Mouse (Mus musculus): Measurements from ENCODE around the gene Gpr12. TPM values are rescaled to one million over a fixed set of nuclear protein-coding genes. Genes with fewer than 3 reads are reported as not detected.

Gene Gpr12
- total and polyA plus RNA-seq, 2 experiments from 2014 or later = not detected

DNA sequence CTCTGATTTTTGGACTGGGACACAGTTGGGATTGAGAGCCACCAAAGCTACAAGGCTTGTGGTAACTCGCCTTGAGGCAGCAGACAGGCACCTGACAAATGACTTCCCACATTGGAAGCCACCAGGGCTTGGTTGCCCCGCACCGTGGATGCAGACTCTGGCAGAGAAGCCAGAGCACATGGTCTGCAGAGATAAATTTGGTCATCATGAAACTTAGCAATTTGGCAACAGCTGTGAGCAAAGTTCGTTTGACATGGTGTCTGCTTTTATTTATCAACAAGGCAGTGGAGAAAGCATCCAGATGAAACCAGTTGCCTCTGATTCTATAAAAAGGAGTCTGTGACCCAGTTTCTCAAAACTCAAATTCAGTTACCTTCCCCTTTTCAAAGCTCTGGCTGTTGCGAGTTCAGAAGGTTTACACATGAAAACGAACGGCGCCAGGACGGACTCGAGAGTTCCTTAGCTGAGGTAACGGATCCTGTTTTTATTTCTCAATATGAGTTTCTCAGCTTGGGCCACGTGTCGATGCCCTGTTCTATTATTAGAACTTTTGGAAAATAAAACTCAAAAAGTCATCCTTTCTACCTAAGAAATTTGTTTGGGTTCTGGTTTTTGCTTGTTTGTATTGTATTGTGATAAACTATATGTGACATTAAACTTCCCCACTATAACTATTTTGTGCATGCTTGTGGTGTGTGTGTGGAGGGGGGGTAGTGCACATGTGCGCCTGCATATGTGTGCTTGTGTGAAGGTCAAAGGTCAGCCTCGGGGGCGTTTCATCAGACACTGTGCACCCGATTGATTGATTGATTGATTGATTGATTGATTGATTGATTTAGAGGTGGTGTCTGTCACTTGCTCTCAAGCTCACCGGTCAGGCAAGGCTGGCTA is 11.8 kb upstream of the Gpr12 start:
- Histone ChIP-seq H3K36me3 (replicated peaks; ENCODE audit: control insufficient read depth, insufficient read depth, low read length) (no peaks in the 10 kb centered on the region), H3K27me3 (ENCODE audit: control insufficient read depth, insufficient read depth, low read length) (no peaks in the 10 kb centered on the region), H3K4me1 (ENCODE audit: control insufficient read depth, insufficient read depth) (no peaks in the 10 kb centered on the region), H3K9me3 (replicated peaks; ENCODE audit: control insufficient read depth, low read length) (no peaks in the 10 kb centered on the region; the same call in 1 of the 2 replicates), H3K4me3 (ENCODE audit: low read depth, low read length) (no peak overlapping the region), H3K4me2 (ENCODE audit: low read depth, low read length) (no peak overlapping the region), H3K27ac (ENCODE audit: low read depth) (no peak overlapping the region), H3K9ac (replicated peaks; ENCODE audit: low read depth, low read length) (no peak overlapping the region)
- ATAC-seq (ENCODE audit: insufficient read depth, low read depth) (no peak), DNase-seq (ENCODE audit: low spot score) (no peak)
- WGBS = 66% methylated on average over 18 of the region's 18 CpGs
- TF ChIP-seq CTCF (IDR thresholded peaks at IDR 0.05; ENCODE audit: low read depth) (no peak), EP300 (IDR thresholded peaks at IDR 0.05; ENCODE audit: low read depth) (no peak)

DNA sequence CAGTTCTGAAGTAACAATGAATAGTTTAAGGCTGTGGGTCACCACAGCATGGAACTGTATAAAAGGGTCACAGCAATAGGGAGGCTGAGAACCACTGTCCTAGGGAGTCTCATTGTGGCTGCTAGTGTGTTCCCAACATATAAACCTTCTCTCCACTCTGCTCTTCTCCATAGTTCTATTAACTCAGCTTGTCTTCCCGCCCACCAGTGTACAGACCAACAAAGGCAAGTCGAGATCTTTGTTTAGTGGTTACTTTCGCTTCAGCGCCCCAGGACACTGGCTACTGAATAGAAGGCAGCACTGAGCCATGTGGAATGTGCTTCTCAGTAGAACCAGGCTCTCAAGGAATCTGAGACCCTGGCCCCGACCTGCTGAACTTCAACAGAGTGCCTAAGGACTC is 7.5 kb upstream of the Gpr12 start:
- ATAC-seq (ENCODE audit: insufficient read depth, low read depth) = no peak
- Histone ChIP-seq H3K9ac (replicated peaks; ENCODE audit: low read depth, low read length) (no peak overlapping the region), H3K36me3 (replicated peaks; ENCODE audit: control insufficient read depth, insufficient read depth, low read length) (no peaks in the 10 kb centered on the region), H3K4me3 (ENCODE audit: low read depth, low read length) (no peak overlapping the region), H3K27ac (ENCODE audit: low read depth) (no peak overlapping the region), H3K9me3 (replicated peaks; ENCODE audit: control insufficient read depth, low read length) (no peaks in the 10 kb centered on the region; the same call in 1 of the 2 replicates), H3K4me1 (ENCODE audit: control insufficient read depth, insufficient read depth) (no peaks in the 10 kb centered on the region), H3K4me2 (ENCODE audit: low read depth, low read length) (no peak overlapping the region), H3K27me3 (ENCODE audit: control insufficient read depth, insufficient read depth, low read length) (no peaks in the 10 kb centered on the region)
- 59% methylated on average over 5 of the region's 5 CpGs for WGBS
- TF ChIP-seq EP300 (IDR thresholded peaks at IDR 0.05; ENCODE audit: low read depth) = no peak
- TF ChIP-seq CTCF (IDR thresholded peaks at IDR 0.05; ENCODE audit: low read depth) = no peak
- DNase-seq (ENCODE audit: low spot score) = no peak

DNA sequence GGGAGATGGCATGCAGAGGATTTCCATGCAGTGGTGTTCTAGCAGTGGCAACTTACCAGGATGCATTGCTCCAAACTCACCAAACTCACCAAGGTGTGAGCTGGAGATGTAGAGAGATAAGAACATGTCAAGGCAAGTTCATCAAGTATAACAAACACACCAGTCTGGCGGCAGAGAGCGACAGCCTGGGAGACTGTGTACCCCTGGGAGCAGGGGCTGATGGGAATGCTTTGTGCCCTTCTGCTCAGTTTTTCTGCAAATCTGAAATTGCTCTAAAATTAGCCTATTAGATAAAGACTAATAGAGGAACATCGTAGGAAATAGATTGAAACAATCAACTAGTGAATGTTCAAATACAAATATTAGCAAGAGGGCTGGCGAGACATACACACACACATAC is 6.6 kb upstream of the Gpr12 start:
- ATAC-seq (ENCODE audit: insufficient read depth, low read depth) = no peak
- no peak for DNase-seq (ENCODE audit: low spot score)
- 70% methylated on average over 4 of the region's 4 CpGs for WGBS

DNA sequence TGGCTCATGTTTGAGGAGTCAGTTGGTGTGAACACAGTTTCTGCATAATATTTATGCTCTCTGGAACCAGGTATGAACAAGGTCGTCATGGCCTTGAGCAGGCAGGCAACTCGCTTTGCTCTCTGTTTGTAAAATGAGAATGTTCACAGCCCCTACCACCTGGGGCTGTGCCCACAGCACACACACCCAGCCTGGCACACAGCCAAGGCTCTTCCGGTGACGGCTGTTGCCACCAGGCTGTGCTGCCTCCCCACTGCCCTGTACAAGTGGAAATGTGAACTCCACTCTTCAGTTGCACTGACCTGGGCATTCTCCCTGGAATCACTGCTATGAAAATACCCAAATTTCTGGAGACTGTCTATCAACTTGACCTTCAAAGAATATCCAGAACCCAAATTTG is 5.9 kb upstream of the Gpr12 start:
- no peaks in the 10 kb centered on the region; the same call in 1 of the 2 replicates for H3K9me3 ChIP-seq (replicated peaks; ENCODE audit: control insufficient read depth, low read length)
- no peaks in the 10 kb centered on the region for H3K4me1 ChIP-seq (ENCODE audit: control insufficient read depth, insufficient read depth)
- no peak for TF ChIP-seq EP300 (IDR thresholded peaks at IDR 0.05; ENCODE audit: low read depth)
- no peak for TF ChIP-seq CTCF (IDR thresholded peaks at IDR 0.05; ENCODE audit: low read depth)
- no peak overlapping the region for H3K27ac ChIP-seq (ENCODE audit: low read depth)
- H3K9ac ChIP-seq (replicated peaks; ENCODE audit: low read depth, low read length) = no peak overlapping the region
- H3K27me3 ChIP-seq (ENCODE audit: control insufficient read depth, insufficient read depth, low read length) = peaks cover 5% of the 10 kb centered on the region
- no peak for ATAC-seq (ENCODE audit: insufficient read depth, low read depth)
- no peak overlapping the region for H3K4me2 ChIP-seq (ENCODE audit: low read depth, low read length)
- 56% methylated on average over 4 of the region's 4 CpGs for WGBS
- no peak for DNase-seq (ENCODE audit: low spot score)
- no peaks in the 10 kb centered on the region for H3K36me3 ChIP-seq (replicated peaks; ENCODE audit: control insufficient read depth, insufficient read depth, low read length)
- H3K4me3 ChIP-seq (ENCODE audit: low read depth, low read length) = no peak overlapping the region

More for the DNA sequence above, 6.6 kb upstream of the Gpr12 start:
- Histone ChIP-seq H3K4me3 (ENCODE audit: low read depth, low read length) (no peak overlapping the region), H3K4me1 (ENCODE audit: control insufficient read depth, insufficient read depth) (no peaks in the 10 kb centered on the region), H3K27ac (ENCODE audit: low read depth) (no peak overlapping the region), H3K4me2 (ENCODE audit: low read depth, low read length) (no peak overlapping the region), H3K36me3 (replicated peaks; ENCODE audit: control insufficient read depth, insufficient read depth, low read length) (no peaks in the 10 kb centered on the region), H3K9ac (replicated peaks; ENCODE audit: low read depth, low read length) (no peak overlapping the region), H3K9me3 (replicated peaks; ENCODE audit: control insufficient read depth, low read length) (no peaks in the 10 kb centered on the region; the same call in 1 of the 2 replicates), H3K27me3 (ENCODE audit: control insufficient read depth, insufficient read depth, low read length) (no peaks in the 10 kb centered on the region; the same call in 1 of the 2 replicates)
- TF ChIP-seq CTCF (IDR thresholded peaks at IDR 0.05; ENCODE audit: low read depth) = no peak
- TF ChIP-seq EP300 (IDR thresholded peaks at IDR 0.05; ENCODE audit: low read depth) = no peak

DNA sequence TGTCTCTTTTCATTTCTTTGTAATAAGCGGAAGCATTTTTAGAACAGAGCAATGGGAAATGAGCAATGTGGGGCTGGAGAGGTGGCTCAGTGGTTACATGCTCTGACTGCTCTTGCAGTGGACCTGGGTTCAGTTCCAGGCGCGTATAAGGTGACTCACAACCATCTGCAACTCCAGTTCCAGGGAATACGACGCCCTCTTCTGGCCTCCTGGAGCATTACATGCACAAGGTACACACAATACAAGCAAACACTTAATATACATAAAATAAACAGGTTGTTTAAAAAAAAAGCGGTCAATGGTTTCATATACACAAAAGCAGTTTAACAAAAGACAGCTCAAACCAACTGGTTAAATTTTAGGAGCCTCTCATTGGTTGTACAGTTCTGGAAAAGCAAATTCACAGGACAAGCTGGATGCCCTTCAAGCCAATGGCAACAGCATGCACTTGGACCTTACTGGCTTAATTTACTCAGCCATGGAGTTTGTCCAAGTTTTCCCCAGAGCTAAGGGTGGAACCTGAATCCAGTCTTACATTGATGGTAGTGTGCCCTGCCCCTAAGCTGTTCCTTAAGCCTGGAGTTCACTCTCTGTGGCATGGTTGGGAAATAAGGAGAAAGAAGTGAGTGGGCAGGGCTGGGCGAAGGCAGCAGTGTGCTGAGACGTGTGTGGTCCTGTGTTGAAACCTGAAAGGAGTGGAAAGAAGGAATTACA is 1.5 kb upstream of the Gpr12 start:
- 59% methylated on average over 8 of the region's 8 CpGs for WGBS
- Histone ChIP-seq H3K9ac (replicated peaks; ENCODE audit: low read depth, low read length) (no peak overlapping the region), H3K4me1 (ENCODE audit: control insufficient read depth, insufficient read depth) (no peaks in the 10 kb centered on the region), H3K27ac (ENCODE audit: low read depth) (no peak overlapping the region), H3K4me2 (ENCODE audit: low read depth, low read length) (no peak overlapping the region), H3K9me3 (replicated peaks; ENCODE audit: control insufficient read depth, low read length) (no peaks in the 10 kb centered on the region), H3K27me3 (ENCODE audit: control insufficient read depth, insufficient read depth, low read length) (peaks cover 39% of the 10 kb centered on the region), H3K4me3 (ENCODE audit: low read depth, low read length) (no peak overlapping the region), H3K36me3 (replicated peaks; ENCODE audit: control insufficient read depth, insufficient read depth, low read length) (no peaks in the 10 kb centered on the region)
- DNase-seq (ENCODE audit: low spot score) = no peak
- TF ChIP-seq EP300 (IDR thresholded peaks at IDR 0.05; ENCODE audit: low read depth) = no peak
- no peak for TF ChIP-seq CTCF (IDR thresholded peaks at IDR 0.05; ENCODE audit: low read depth)
- no peak for ATAC-seq (ENCODE audit: insufficient read depth, low read depth)

Data from heart, postnatal 0 days (tissue).